Mouse (Mus musculus): Measurements from ENCODE around the gene Zfp446. TPM values are rescaled to one million over a fixed set of nuclear protein-coding genes. Genes with fewer than 3 reads are reported as not detected.
"Not testable (repeated sequence)": the region's sequence is repeated elsewhere in the genome, so short reads cannot be mapped to it uniquely, and the experiment has no call there.

Gene Zfp446
- 2.3 and 4.4 TPM in 2 replicates for polyA plus RNA-seq (2011; ENCODE audit: insufficient read depth, insufficient read length, low replicate concordance, missing spikeins)

GRCm38 (mm10) chr7:12977682-12978389 is at the start of gene Zfp446:
Gene Zfp446 (plus strand): TSS chr7:12977848.
- WGBS: under 1% methylated on average over 49 of the region's 49 CpGs
- TF ChIP-seq CTCF (IDR thresholded peaks at IDR 0.05; ENCODE audit: control insufficient read depth, insufficient read depth, low read length) (no peak), POLR2A (IDR thresholded peaks at IDR 0.05; ENCODE audit: borderline replicate concordance, control insufficient read depth, low read depth, low read length) (peak; percentile 68; the same call in 1 of the 2 replicates)
- peak within 1 kb of the TSS; percentile 62 for H3K27ac ChIP-seq (ENCODE audit: control insufficient read depth, insufficient read depth, low read depth, low read length, poor library complexity)

GRCm38 (mm10) chr7:12933615-12934140 is 44.0 kb upstream of the Zfp446 start:
- no peaks in the 10 kb centered on the region for H3K4me1 ChIP-seq (ENCODE audit: control insufficient read depth, insufficient read depth, low read length)
- WGBS: 86% methylated on average over 4 of the region's 4 CpGs
- TF ChIP-seq POLR2A (IDR thresholded peaks at IDR 0.05; ENCODE audit: borderline replicate concordance, control insufficient read depth, low read depth, low read length) (no peak), CTCF (IDR thresholded peaks at IDR 0.05; ENCODE audit: control insufficient read depth, insufficient read depth, low read length) (no peak)
- H3K27ac ChIP-seq (ENCODE audit: control insufficient read depth, insufficient read depth, low read depth, low read length, poor library complexity): no peak overlapping the region
- no peak overlapping the region for H3K4me3 ChIP-seq (replicated peaks; ENCODE audit: control insufficient read depth, low read depth, low read length)

More at GRCm38 (mm10) chr7:12977682-12978389, at the start of gene Zfp446:
- no peaks in the 10 kb centered on the region for H3K4me1 ChIP-seq (ENCODE audit: control insufficient read depth, insufficient read depth, low read length)
- peak within 1 kb of the TSS; percentile 76 for H3K4me3 ChIP-seq (replicated peaks; ENCODE audit: control insufficient read depth, low read depth, low read length)

DNA sequence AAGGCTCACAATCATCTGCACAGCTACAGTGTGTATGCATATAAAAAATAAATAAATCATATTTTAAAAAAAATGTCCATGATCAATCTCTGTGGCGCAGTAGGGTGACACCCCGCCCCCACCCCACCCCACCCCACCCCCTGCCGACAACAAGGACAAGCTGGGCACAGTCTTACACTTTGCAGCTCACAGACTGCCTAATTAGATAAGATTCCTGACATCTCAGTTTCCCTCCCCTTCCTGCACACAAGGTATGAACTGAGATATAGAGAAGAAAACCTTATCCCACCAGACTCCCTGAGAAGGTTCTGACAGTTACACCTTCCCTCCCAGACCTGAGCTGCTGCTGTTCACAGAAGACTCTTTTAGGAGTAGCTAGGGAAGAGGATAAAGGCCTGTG is 42.8 kb upstream of the Zfp446 start:
- Histone ChIP-seq H3K4me1 (ENCODE audit: control insufficient read depth, insufficient read depth, low read length) (no peaks in the 10 kb centered on the region), H3K27ac (ENCODE audit: control insufficient read depth, insufficient read depth, low read depth, low read length, poor library complexity) (no peak overlapping the region), H3K4me3 (replicated peaks; ENCODE audit: control insufficient read depth, low read depth, low read length) (no peak overlapping the region)
- 65% methylated on average over 3 of the region's 3 CpGs for WGBS
- TF ChIP-seq POLR2A (IDR thresholded peaks at IDR 0.05; ENCODE audit: borderline replicate concordance, control insufficient read depth, low read depth, low read length): no peak
- no peak for TF ChIP-seq CTCF (IDR thresholded peaks at IDR 0.05; ENCODE audit: control insufficient read depth, insufficient read depth, low read length)

GRCm38 (mm10) chr7:12937254-12937803 is 40.3 kb upstream of the Zfp446 start:
- not testable (repeated sequence) for H3K4me1 ChIP-seq (ENCODE audit: control insufficient read depth, insufficient read depth, low read length); H3K4me3 ChIP-seq (replicated peaks; ENCODE audit: control insufficient read depth, low read depth, low read length); H3K27ac ChIP-seq (ENCODE audit: control insufficient read depth, insufficient read depth, low read depth, low read length, poor library complexity)
- WGBS: 81% methylated on average over 4 of the region's 4 CpGs

GRCm38 (mm10) chr7:12940599-12940998 is 37.0 kb upstream of the Zfp446 start:
- no peak overlapping the region for H3K4me3 ChIP-seq (replicated peaks; ENCODE audit: control insufficient read depth, low read depth, low read length)
- H3K27ac ChIP-seq (ENCODE audit: control insufficient read depth, insufficient read depth, low read depth, low read length, poor library complexity): no peak overlapping the region
- TF ChIP-seq POLR2A (IDR thresholded peaks at IDR 0.05; ENCODE audit: borderline replicate concordance, control insufficient read depth, low read depth, low read length) (no peak), CTCF (IDR thresholded peaks at IDR 0.05; ENCODE audit: control insufficient read depth, insufficient read depth, low read length) (no peak)
- 83% methylated on average over 4 of the region's 4 CpGs for WGBS
- no peaks in the 10 kb centered on the region for H3K4me1 ChIP-seq (ENCODE audit: control insufficient read depth, insufficient read depth, low read length)

- TF ChIP-seq CTCF (IDR thresholded peaks at IDR 0.05; ENCODE audit: control insufficient read depth, insufficient read depth, low read length) (peak; percentile 40; the same call in 1 of the 2 replicates), POLR2A (IDR thresholded peaks at IDR 0.05; ENCODE audit: borderline replicate concordance, control insufficient read depth, low read depth, low read length) (no peak)
- H3K4me1 ChIP-seq (ENCODE audit: control insufficient read depth, insufficient read depth, low read length): no peaks in the 10 kb centered on the region
- no peak overlapping the region for H3K27ac ChIP-seq (ENCODE audit: control insufficient read depth, insufficient read depth, low read depth, low read length, poor library complexity)
- H3K4me3 ChIP-seq (replicated peaks; ENCODE audit: control insufficient read depth, low read depth, low read length): no peak overlapping the region
Measured at GRCm38 (mm10) chr7:12943488-12943887, 34.2 kb upstream of the Zfp446 start.

DNA sequence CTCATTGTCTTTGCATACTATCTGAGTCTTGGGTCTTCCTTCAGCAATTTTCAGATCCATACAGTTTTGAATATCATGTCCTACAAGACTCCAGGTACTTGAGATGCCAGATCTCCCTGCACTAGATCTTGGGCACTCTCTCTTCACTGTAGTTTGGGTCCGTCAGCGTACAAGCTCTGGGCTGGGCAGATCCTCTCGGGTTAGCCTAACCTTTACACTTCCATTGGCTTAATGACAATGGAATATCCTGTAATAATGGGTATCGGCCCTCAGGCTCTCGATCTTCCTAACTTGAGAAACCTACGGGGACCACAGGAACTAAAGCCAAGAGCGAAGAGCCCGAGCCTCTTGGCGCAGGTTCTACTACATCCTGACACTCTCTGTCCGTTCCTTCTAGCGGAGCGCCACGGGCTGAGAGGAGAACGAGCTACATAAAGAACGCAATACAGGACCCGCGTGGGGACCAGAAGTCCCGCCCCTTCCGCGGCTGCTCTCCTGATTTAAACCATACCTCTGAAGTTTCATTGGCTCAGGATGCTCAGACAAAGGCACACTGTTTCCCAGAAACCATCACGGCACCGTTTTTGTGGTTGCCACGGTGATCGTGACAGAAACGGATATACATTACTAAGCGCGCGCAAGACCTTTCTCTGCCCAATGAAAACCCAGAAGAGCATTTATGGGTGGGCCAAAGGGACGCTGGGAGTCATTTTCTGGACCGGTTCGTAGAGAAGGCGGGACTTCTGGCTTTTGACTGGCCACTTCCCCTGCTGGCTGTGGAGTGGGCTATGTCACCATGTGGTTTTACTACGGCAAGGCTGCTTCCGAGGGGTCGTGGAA is 28.4 kb upstream of the Zfp446 start:
- WGBS: 8% methylated on average over 35 of the region's 35 CpGs
- Histone ChIP-seq H3K4me3 (replicated peaks; ENCODE audit: control insufficient read depth, low read depth, low read length) (peak overlapping the region; percentile 88), H3K4me1 (ENCODE audit: control insufficient read depth, insufficient read depth, low read length) (peaks cover 2% of the 10 kb centered on the region; the same call in 1 of the 2 replicates), H3K27ac (ENCODE audit: control insufficient read depth, insufficient read depth, low read depth, low read length, poor library complexity) (peak overlapping the region; percentile 43)
- TF ChIP-seq CTCF (IDR thresholded peaks at IDR 0.05; ENCODE audit: control insufficient read depth, insufficient read depth, low read length) (no peak), POLR2A (IDR thresholded peaks at IDR 0.05; ENCODE audit: borderline replicate concordance, control insufficient read depth, low read depth, low read length) (peak; percentile 64; the same call in 1 of the 2 replicates)

- Histone ChIP-seq H3K27ac (ENCODE audit: control insufficient read depth, insufficient read depth, low read depth, low read length, poor library complexity) (peak overlapping the region; percentile 43), H3K4me1 (ENCODE audit: control insufficient read depth, insufficient read depth, low read length) (peaks cover 2% of the 10 kb centered on the region; the same call in 1 of the 2 replicates), H3K4me3 (replicated peaks; ENCODE audit: control insufficient read depth, low read depth, low read length) (peak overlapping the region; percentile 88)
- TF ChIP-seq POLR2A (IDR thresholded peaks at IDR 0.05; ENCODE audit: borderline replicate concordance, control insufficient read depth, low read depth, low read length) (no peak), CTCF (IDR thresholded peaks at IDR 0.05; ENCODE audit: control insufficient read depth, insufficient read depth, low read length) (no peak)
- WGBS: 2% methylated on average over 16 of the region's 16 CpGs
Measured at GRCm38 (mm10) chr7:12949872-12950229, 27.8 kb upstream of the Zfp446 start.

All from bone marrow, adult 2 months (tissue).